Mouse (Mus musculus): ENCODE data around the gene Ncam2. TPM values are rescaled to one million over a fixed set of nuclear protein-coding genes. Genes with fewer than 3 reads are reported as not detected.
"Not testable (repeated sequence)": the region's sequence is repeated elsewhere in the genome, so short reads cannot be mapped to it uniquely, and the experiment has no call there.

Ncam2 gene
- total and polyA plus RNA-seq, 3 experiments: 0.02 to 0.09 (median 0.05) TPM

- H3K4me1 ChIP-seq (ENCODE audit: control insufficient read depth, insufficient read depth, low read length): no peaks in the 10 kb centered on the region
- H3K79me2 ChIP-seq (replicated peaks; ENCODE audit: control insufficient read depth, insufficient read depth, low read length): no peaks in the 10 kb centered on the region
- intact Hi-C loops (cut with DNase I): no loop called here
- no peak for DNase-seq
- H3K36me3 ChIP-seq (ENCODE audit: control insufficient read depth, insufficient read depth, low read length): no peaks in the 10 kb centered on the region
- WGBS: 80% methylated on average over 2 of the region's 2 CpGs
- TF ChIP-seq POLR2A (IDR thresholded peaks at IDR 0.05; ENCODE audit: insufficient read depth, low read depth, low read length): no peak
- no peak for TF ChIP-seq CTCF (IDR thresholded peaks at IDR 0.05)
- TF ChIP-seq EP300 (IDR thresholded peaks at IDR 0.05; ENCODE audit: insufficient read depth, low read depth, low read length): no peak
- no peak overlapping the region for H3K27ac ChIP-seq
- H3K4me3 ChIP-seq: no peak overlapping the region
- no peak overlapping the region for H3K9ac ChIP-seq (ENCODE audit: low read depth, low read length)
- H3K27me3 ChIP-seq (ENCODE audit: control insufficient read depth, insufficient read depth, low read length): no peaks in the 10 kb centered on the region
Measured at GRCm38 (mm10) chr16:81454472-81454871, 254.0 kb downstream of the Ncam2 start.

GRCm38 (mm10) chr16:81462731-81463130 is 262.2 kb downstream of the Ncam2 start:
- intact Hi-C loops (cut with DNase I); DNase-seq; H3K27me3 ChIP-seq (ENCODE audit: control insufficient read depth, insufficient read depth, low read length); H3K27ac ChIP-seq; H3K4me3 ChIP-seq; H3K36me3 ChIP-seq (ENCODE audit: control insufficient read depth, insufficient read depth, low read length); H3K9ac ChIP-seq (ENCODE audit: low read depth, low read length); H3K79me2 ChIP-seq (replicated peaks; ENCODE audit: control insufficient read depth, insufficient read depth, low read length); H3K4me1 ChIP-seq (ENCODE audit: control insufficient read depth, insufficient read depth, low read length): not testable (repeated sequence)
- WGBS: 83% methylated on average over 2 of the region's 2 CpGs
- peak; percentile 19; the same call in 1 of the 2 replicates for TF ChIP-seq CTCF (IDR thresholded peaks at IDR 0.05)

- WGBS: 33% methylated on average over 1 of the region's 1 CpGs
- no peaks in the 10 kb centered on the region for H3K27me3 ChIP-seq (ENCODE audit: control insufficient read depth, insufficient read depth, low read length)
- H3K9ac ChIP-seq (ENCODE audit: low read depth, low read length): no peak overlapping the region
- intact Hi-C loops (cut with DNase I): no loop called here
- H3K27ac ChIP-seq: no peak overlapping the region
- no peaks in the 10 kb centered on the region for H3K4me1 ChIP-seq (ENCODE audit: control insufficient read depth, insufficient read depth, low read length)
- H3K36me3 ChIP-seq (ENCODE audit: control insufficient read depth, insufficient read depth, low read length): no peaks in the 10 kb centered on the region
- no peak overlapping the region for H3K4me3 ChIP-seq
- DNase-seq: no peak
- no peaks in the 10 kb centered on the region for H3K79me2 ChIP-seq (replicated peaks; ENCODE audit: control insufficient read depth, insufficient read depth, low read length)
- TF ChIP-seq EP300 (IDR thresholded peaks at IDR 0.05; ENCODE audit: insufficient read depth, low read depth, low read length) (no peak), CTCF (IDR thresholded peaks at IDR 0.05) (no peak), POLR2A (IDR thresholded peaks at IDR 0.05; ENCODE audit: insufficient read depth, low read depth, low read length) (no peak)
Measured at GRCm38 (mm10) chr16:81472925-81473324, 272.4 kb downstream of the Ncam2 start.

- Histone ChIP-seq H3K27ac (no peak overlapping the region), H3K4me1 (ENCODE audit: control insufficient read depth, insufficient read depth, low read length) (no peaks in the 10 kb centered on the region), H3K36me3 (ENCODE audit: control insufficient read depth, insufficient read depth, low read length) (no peaks in the 10 kb centered on the region), H3K4me3 (no peak overlapping the region), H3K27me3 (ENCODE audit: control insufficient read depth, insufficient read depth, low read length) (no peaks in the 10 kb centered on the region), H3K9ac (ENCODE audit: low read depth, low read length) (no peak overlapping the region), H3K79me2 (replicated peaks; ENCODE audit: control insufficient read depth, insufficient read depth, low read length) (no peaks in the 10 kb centered on the region)
- intact Hi-C loops (cut with DNase I): no loop called here
- TF ChIP-seq POLR2A (IDR thresholded peaks at IDR 0.05; ENCODE audit: insufficient read depth, low read depth, low read length) (no peak), EP300 (IDR thresholded peaks at IDR 0.05; ENCODE audit: insufficient read depth, low read depth, low read length) (no peak), CTCF (IDR thresholded peaks at IDR 0.05) (no peak)
- DNase-seq: no peak
Measured at GRCm38 (mm10) chr16:81481058-81481457, 280.6 kb downstream of the Ncam2 start.

- no peak for TF ChIP-seq POLR2A (IDR thresholded peaks at IDR 0.05; ENCODE audit: insufficient read depth, low read depth, low read length)
- no peak for TF ChIP-seq CTCF (IDR thresholded peaks at IDR 0.05)
- TF ChIP-seq EP300 (IDR thresholded peaks at IDR 0.05; ENCODE audit: insufficient read depth, low read depth, low read length): no peak
- Histone ChIP-seq H3K4me1 (ENCODE audit: control insufficient read depth, insufficient read depth, low read length) (no peaks in the 10 kb centered on the region), H3K27ac (no peak overlapping the region), H3K9ac (ENCODE audit: low read depth, low read length) (no peak overlapping the region), H3K36me3 (ENCODE audit: control insufficient read depth, insufficient read depth, low read length) (no peaks in the 10 kb centered on the region), H3K4me3 (no peak overlapping the region), H3K79me2 (replicated peaks; ENCODE audit: control insufficient read depth, insufficient read depth, low read length) (no peaks in the 10 kb centered on the region), H3K27me3 (ENCODE audit: control insufficient read depth, insufficient read depth, low read length) (no peaks in the 10 kb centered on the region)
- intact Hi-C loops (cut with DNase I): no loop called here
- 41% methylated on average over 2 of the region's 2 CpGs for WGBS
- DNase-seq: no peak
Measured at GRCm38 (mm10) chr16:81496111-81496510, 295.6 kb downstream of the Ncam2 start.

- DNase-seq: no peak
- TF ChIP-seq POLR2A (IDR thresholded peaks at IDR 0.05; ENCODE audit: insufficient read depth, low read depth, low read length): no peak
- no peak for TF ChIP-seq EP300 (IDR thresholded peaks at IDR 0.05; ENCODE audit: insufficient read depth, low read depth, low read length)
- TF ChIP-seq CTCF (IDR thresholded peaks at IDR 0.05): no peak
- 68% methylated on average over 2 of the region's 2 CpGs for WGBS
- no peaks in the 10 kb centered on the region for H3K79me2 ChIP-seq (replicated peaks; ENCODE audit: control insufficient read depth, insufficient read depth, low read length)
- no peak overlapping the region for H3K27ac ChIP-seq
- no peak overlapping the region for H3K9ac ChIP-seq (ENCODE audit: low read depth, low read length)
- H3K4me1 ChIP-seq (ENCODE audit: control insufficient read depth, insufficient read depth, low read length): no peaks in the 10 kb centered on the region
- intact Hi-C loops (cut with DNase I): no loop called here
- no peak overlapping the region for H3K4me3 ChIP-seq
- no peaks in the 10 kb centered on the region for H3K27me3 ChIP-seq (ENCODE audit: control insufficient read depth, insufficient read depth, low read length)
- H3K36me3 ChIP-seq (ENCODE audit: control insufficient read depth, insufficient read depth, low read length): no peaks in the 10 kb centered on the region
Measured at GRCm38 (mm10) chr16:81502578-81502977, 302.1 kb downstream of the Ncam2 start.
